Mouse (Mus musculus): ENCODE results near the gene Icam2. TPM values are rescaled to one million over a fixed set of nuclear protein-coding genes. Genes with fewer than 3 reads are reported as not detected.
"Not testable (repeated sequence)": the region's sequence is repeated elsewhere in the genome, so short reads cannot be mapped to it uniquely, and the experiment has no call there.

Icam2 gene
- polyA plus RNA-seq, 1 experiment: 23.4 TPM

DNA sequence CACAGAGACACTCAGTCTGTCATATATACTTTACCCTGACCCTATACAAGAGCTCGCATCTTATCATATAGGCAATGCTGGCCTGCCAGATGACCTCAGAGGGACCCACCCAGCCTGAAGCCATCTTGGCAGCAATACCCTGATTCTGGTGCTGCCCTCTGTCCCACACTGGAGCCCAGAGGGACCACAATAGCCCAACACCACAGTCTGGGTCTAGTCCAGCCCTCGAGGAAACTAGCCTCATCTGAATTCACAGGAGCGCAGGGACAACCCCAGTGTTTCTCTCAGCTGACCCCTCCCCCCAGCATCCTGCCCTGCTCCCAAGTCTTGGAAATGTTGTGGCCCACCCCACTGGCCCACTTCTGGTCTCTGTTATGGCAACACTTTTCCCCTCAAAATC, 36.6 kb downstream of the Icam2 start:
- 71% methylated on average over 3 of the region's 3 CpGs for WGBS
- H3K4me1 ChIP-seq (ENCODE audit: control insufficient read depth, insufficient read depth, low read length): peaks cover 5% of the 10 kb centered on the region
- TF ChIP-seq POLR2A (IDR thresholded peaks at IDR 0.05; ENCODE audit: borderline replicate concordance, control insufficient read depth, low read depth, low read length): no peak
- no peak for TF ChIP-seq CTCF (IDR thresholded peaks at IDR 0.05; ENCODE audit: control insufficient read depth, insufficient read depth, low read length)
- no peak overlapping the region for H3K4me3 ChIP-seq (replicated peaks; ENCODE audit: control insufficient read depth, low read depth, low read length)
- no peak overlapping the region for H3K27ac ChIP-seq (ENCODE audit: control insufficient read depth, insufficient read depth, low read depth, low read length, poor library complexity)

DNA sequence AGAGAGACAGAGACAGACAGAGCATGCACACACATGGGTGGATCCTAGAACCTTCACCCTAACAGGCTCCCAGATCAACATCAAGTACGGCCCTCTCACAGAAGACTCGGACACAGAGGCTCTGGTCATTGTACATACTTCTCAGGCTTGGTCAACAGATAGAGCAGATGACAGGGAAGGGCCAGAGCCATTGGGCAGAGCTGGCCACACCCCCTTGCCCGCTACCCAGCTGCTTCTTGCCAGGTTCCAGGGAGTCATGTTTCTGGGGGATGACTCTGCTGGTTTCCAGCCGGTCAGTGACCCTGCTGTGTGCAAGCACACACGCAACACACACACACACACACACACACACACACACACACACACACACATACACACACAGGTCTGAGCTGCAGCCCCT, 37.0 kb downstream of the Icam2 start:
- WGBS: 88% methylated on average over 5 of the region's 5 CpGs
- Histone ChIP-seq H3K27ac (ENCODE audit: control insufficient read depth, insufficient read depth, low read depth, low read length, poor library complexity) (no peak overlapping the region), H3K4me1 (ENCODE audit: control insufficient read depth, insufficient read depth, low read length) (peaks cover 4% of the 10 kb centered on the region), H3K4me3 (replicated peaks; ENCODE audit: control insufficient read depth, low read depth, low read length) (no peak overlapping the region)
- no peak for TF ChIP-seq POLR2A (IDR thresholded peaks at IDR 0.05; ENCODE audit: borderline replicate concordance, control insufficient read depth, low read depth, low read length)
- TF ChIP-seq CTCF (IDR thresholded peaks at IDR 0.05; ENCODE audit: control insufficient read depth, insufficient read depth, low read length): no peak

DNA sequence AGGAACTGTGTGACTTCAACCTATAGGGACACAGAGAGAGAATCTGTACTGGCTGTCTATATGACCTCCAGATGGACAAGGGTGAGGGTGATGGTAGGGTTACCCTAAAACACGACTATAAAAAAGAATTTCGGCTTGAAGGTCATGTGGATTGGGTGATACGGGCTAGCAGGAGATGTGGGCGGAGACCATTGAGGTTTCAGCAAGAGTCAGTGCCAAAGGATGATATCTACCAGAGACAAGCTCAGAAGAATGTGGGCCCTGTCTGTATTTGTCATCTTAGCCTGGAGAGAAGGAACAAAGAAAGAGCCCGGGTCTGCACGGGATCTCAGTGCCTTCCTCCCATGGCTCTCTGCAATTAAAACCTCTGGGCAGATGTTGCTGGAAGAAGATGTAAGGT, 38.1 kb downstream of the Icam2 start:
- TF ChIP-seq CTCF (IDR thresholded peaks at IDR 0.05; ENCODE audit: control insufficient read depth, insufficient read depth, low read length) (no peak), POLR2A (IDR thresholded peaks at IDR 0.05; ENCODE audit: borderline replicate concordance, control insufficient read depth, low read depth, low read length) (no peak)
- 65% methylated on average over 6 of the region's 6 CpGs for WGBS
- H3K27ac ChIP-seq (ENCODE audit: control insufficient read depth, insufficient read depth, low read depth, low read length, poor library complexity): no peak overlapping the region
- H3K4me3 ChIP-seq (replicated peaks; ENCODE audit: control insufficient read depth, low read depth, low read length): no peak overlapping the region
- H3K4me1 ChIP-seq (ENCODE audit: control insufficient read depth, insufficient read depth, low read length): no peaks in the 10 kb centered on the region; the same call in 1 of the 2 replicates

DNA sequence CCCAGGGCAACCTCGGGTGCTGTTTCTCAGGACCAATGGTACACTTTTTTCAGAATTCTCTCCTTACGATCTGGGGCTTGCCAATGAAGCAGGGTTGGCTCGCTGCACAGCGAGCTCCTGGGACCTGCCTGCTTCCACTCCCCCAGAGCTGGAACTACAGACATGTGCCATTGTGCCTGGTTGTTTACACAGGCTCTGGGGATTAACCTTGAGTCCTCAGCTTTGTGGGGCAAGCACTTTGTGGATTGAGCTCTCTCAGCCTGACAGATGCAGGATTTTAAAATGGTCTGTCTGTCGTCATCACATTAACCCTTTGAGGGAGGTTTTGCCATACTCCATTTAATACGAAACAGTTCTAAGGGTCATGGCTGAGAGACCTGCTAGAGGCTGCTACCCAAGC, 43.0 kb downstream of the Icam2 start:
- Histone ChIP-seq H3K4me3 (replicated peaks; ENCODE audit: control insufficient read depth, low read depth, low read length) (no peak overlapping the region), H3K27ac (ENCODE audit: control insufficient read depth, insufficient read depth, low read depth, low read length, poor library complexity) (no peak overlapping the region), H3K4me1 (ENCODE audit: control insufficient read depth, insufficient read depth, low read length) (no peaks in the 10 kb centered on the region)
- 79% methylated on average over 6 of the region's 6 CpGs for WGBS
- TF ChIP-seq CTCF (IDR thresholded peaks at IDR 0.05; ENCODE audit: control insufficient read depth, insufficient read depth, low read length) (no peak), POLR2A (IDR thresholded peaks at IDR 0.05; ENCODE audit: borderline replicate concordance, control insufficient read depth, low read depth, low read length) (no peak)

DNA sequence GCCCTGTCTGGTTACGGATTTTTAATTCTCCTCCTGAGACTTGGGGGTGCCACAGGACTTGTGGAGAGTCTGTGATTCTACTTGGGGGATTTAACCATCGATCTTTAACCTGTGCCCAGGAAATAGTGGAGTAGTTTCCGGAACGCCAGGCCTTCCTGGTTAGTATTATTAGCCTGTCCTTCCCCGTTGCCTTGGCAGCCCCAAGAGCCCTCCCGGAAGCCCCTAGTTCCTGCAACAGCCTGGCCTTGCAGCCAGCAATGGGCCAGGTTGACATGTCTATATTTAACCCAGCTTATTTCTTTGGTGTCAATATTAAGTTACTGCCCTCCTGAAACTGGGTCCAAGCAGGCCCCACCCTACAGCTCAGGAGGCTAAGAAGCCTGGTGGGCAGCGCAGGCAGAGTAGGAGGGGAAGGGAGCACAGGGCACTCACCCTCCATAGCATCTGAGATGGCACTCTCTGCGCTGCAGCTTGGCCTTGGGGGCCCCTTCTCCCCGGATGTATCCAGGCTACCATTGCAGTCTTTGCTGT, 46.8 kb downstream of the Icam2 start:
- Histone ChIP-seq H3K4me1 (ENCODE audit: control insufficient read depth, insufficient read depth, low read length) (no peaks in the 10 kb centered on the region), H3K4me3 (replicated peaks; ENCODE audit: control insufficient read depth, low read depth, low read length) (no peak overlapping the region), H3K27ac (ENCODE audit: control insufficient read depth, insufficient read depth, low read depth, low read length, poor library complexity) (no peak overlapping the region)
- TF ChIP-seq CTCF (IDR thresholded peaks at IDR 0.05; ENCODE audit: control insufficient read depth, insufficient read depth, low read length) (no peak), POLR2A (IDR thresholded peaks at IDR 0.05; ENCODE audit: borderline replicate concordance, control insufficient read depth, low read depth, low read length) (no peak)
- WGBS: 24% methylated on average over 9 of the region's 9 CpGs

DNA sequence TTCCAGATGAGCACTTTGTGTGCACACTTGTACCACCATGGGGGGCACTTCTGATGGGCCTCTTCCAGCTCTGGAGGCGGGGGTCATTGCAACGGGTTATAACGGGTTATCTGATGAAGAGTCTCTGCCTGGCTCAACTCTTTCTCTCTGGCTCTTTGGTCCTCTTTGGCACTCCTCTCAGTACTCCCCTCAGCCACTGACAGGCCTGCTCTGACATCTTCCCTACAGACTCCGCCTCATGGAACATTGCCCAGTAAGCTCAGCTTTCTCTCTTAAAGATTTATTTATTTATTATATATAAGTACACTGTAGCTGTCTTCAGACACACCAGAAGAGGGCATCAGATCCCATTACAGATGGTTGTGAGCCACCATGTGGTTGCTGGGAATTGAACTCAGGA, 48.6 kb downstream of the Icam2 start:
- H3K4me3 ChIP-seq (replicated peaks; ENCODE audit: control insufficient read depth, low read depth, low read length); H3K4me1 ChIP-seq (ENCODE audit: control insufficient read depth, insufficient read depth, low read length); H3K27ac ChIP-seq (ENCODE audit: control insufficient read depth, insufficient read depth, low read depth, low read length, poor library complexity): not testable (repeated sequence)
- 76% methylated on average over 4 of the region's 4 CpGs for WGBS

DNA sequence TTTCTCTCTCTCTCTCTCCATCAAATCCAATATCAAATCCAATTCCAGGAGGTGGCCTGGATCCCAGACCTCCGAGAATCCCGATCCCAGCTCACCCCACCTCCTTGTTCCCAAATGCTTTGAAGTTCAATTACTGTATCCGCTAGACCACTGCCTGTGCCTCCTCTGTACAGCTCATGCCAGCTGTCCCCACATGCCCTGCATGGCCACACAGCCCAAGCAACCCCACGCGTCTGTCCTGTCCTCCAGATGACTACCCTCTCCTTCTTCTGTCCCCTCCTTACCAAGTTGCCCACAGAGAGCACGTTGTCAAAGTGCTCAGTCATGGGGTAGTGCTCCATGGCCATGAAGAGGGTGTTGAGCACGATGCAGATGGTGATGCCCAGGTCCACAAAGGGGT, 49.0 kb downstream of the Icam2 start:
- Histone ChIP-seq H3K27ac (ENCODE audit: control insufficient read depth, insufficient read depth, low read depth, low read length, poor library complexity) (no peak overlapping the region), H3K4me1 (ENCODE audit: control insufficient read depth, insufficient read depth, low read length) (peaks cover 7% of the 10 kb centered on the region), H3K4me3 (replicated peaks; ENCODE audit: control insufficient read depth, low read depth, low read length) (no peak overlapping the region)
- WGBS: 76% methylated on average over 7 of the region's 7 CpGs
- TF ChIP-seq POLR2A (IDR thresholded peaks at IDR 0.05; ENCODE audit: borderline replicate concordance, control insufficient read depth, low read depth, low read length) (no peak), CTCF (IDR thresholded peaks at IDR 0.05; ENCODE audit: control insufficient read depth, insufficient read depth, low read length) (no peak)

DNA sequence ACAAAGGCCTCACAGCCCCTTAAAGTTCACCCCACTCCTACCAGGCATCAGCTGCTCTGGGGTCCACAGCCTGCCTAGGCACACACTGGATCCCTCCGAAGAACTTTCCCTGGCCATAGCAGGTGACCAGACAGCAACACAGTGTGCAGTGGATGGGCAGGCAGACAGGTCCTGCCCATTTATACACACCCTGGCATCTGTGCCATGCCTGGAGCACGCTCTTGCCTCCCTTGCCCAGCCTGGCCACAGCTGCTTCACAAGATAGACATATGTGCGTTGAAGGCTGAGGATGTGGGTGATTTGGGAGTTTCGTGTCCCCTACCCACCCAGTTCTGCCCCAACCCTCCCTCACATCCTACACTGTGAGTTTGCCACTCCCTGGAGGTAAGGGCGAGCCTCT, 49.8 kb downstream of the Icam2 start:
- peaks cover 7% of the 10 kb centered on the region for H3K4me1 ChIP-seq (ENCODE audit: control insufficient read depth, insufficient read depth, low read length)
- TF ChIP-seq POLR2A (IDR thresholded peaks at IDR 0.05; ENCODE audit: borderline replicate concordance, control insufficient read depth, low read depth, low read length) (no peak), CTCF (IDR thresholded peaks at IDR 0.05; ENCODE audit: control insufficient read depth, insufficient read depth, low read length) (no peak)
- no peak overlapping the region for H3K27ac ChIP-seq (ENCODE audit: control insufficient read depth, insufficient read depth, low read depth, low read length, poor library complexity)
- WGBS: 75% methylated on average over 5 of the region's 5 CpGs
- H3K4me3 ChIP-seq (replicated peaks; ENCODE audit: control insufficient read depth, low read depth, low read length): no peak overlapping the region

DNA sequence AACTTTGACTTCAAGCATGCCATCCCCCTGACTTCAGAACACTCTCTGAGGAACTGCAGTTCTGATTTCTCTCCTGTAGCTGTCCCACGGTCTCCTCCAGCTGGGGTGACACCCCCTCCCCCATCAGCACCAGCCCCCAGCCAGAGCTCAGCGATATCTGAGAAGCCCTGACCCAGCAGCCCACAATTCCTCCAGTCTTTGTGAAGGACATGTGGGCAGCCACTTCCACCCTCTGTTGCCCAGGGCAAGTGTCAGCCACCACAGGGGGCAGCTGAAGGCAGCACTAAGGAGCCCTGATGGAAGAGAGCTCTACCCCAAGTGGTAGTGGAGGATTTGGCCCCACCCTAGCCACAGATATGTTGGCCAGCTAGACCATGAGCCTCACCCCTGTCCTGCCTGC, 53.8 kb downstream of the Icam2 start:
- H3K4me3 ChIP-seq (replicated peaks; ENCODE audit: control insufficient read depth, low read depth, low read length): no peak overlapping the region
- H3K27ac ChIP-seq (ENCODE audit: control insufficient read depth, insufficient read depth, low read depth, low read length, poor library complexity): no peak overlapping the region
- TF ChIP-seq POLR2A (IDR thresholded peaks at IDR 0.05; ENCODE audit: borderline replicate concordance, control insufficient read depth, low read depth, low read length) (no peak), CTCF (IDR thresholded peaks at IDR 0.05; ENCODE audit: control insufficient read depth, insufficient read depth, low read length) (no peak)
- peaks cover 9% of the 10 kb centered on the region for H3K4me1 ChIP-seq (ENCODE audit: control insufficient read depth, insufficient read depth, low read length)
- 2% methylated on average over 2 of the region's 2 CpGs for WGBS
